ENCODE assay signal across 8 mouse cellular contexts in the genomic region with DNA sequence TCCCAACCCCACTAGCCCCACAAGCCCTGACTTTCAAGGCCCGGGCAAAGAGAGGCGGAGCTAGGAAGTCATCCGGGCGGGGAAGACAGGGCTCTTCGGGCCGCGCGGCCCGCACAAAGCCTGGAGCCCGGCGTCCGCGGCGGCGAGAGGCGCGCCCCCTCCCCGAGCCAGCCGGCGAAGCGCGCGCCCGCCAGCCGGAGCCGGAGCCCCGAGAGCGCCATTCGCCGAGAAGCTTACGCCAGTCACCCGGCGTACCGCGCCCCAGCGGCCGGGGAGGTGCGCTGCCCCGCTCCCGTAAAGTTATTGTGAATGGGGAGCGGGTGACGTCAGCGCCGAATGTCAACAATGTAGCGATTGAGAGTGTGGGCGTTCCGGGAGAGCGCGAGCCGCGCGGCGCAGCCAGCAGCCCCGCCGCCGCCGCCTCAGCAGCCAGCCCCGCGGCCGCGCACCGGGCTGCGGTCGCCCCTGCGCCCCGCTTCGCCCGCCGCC. TPM values are rescaled to one million over a fixed set of nuclear protein-coding genes. Genes with fewer than 3 reads are reported as not detected.
DNase-seq lines count a peak whose midpoint lies in the region; ATAC-seq and TF ChIP-seq lines count a peak whose summit lies in the region.

A gene (plus strand): TSS at position 439 of the 489 bp plus-strand sequence.

- peak within 1 kb of the TSS; percentile 64 for H3K4me3 ChIP-seq in bone marrow, adult 2 months (replicated peaks; ENCODE audit: control insufficient read depth, low read depth, low read length)
- peak within 1 kb of the TSS; percentile 89 for H3K4me3 ChIP-seq in embryonic facial prominence, embryonic 15.5 days (replicated peaks)
- peak within 1 kb of the TSS; percentile 95 for H3K4me3 ChIP-seq in heart, embryonic 13.5 days
- peak within 1 kb of the TSS; percentile 85 for H3K4me3 ChIP-seq in liver, embryonic 11.5 days (ENCODE audit: low read depth, low read length)
- H3K4me3 ChIP-seq in stomach, embryonic 15.5 days (replicated peaks), result peak within 1 kb of the TSS; percentile 87

- peak; percentile 82 for ATAC-seq in embryonic facial prominence, embryonic 15.5 days (ENCODE audit: insufficient number of reproducible peaks, low FRiP score, low TSS enrichment, low read depth)
- peak; percentile 75 for ATAC-seq in heart, embryonic 13.5 days (ENCODE audit: extremely low read depth, insufficient number of reproducible peaks, low FRiP score, low TSS enrichment)
- ATAC-seq in liver, embryonic 11.5 days (replicated peaks; ENCODE audit: low FRiP score), result peak; percentile 89
- peak; percentile 86 for ATAC-seq in stomach, embryonic 15.5 days (ENCODE audit: insufficient read depth, low FRiP score, low read depth)

- under 1% methylated on average over 65 of the region's 69 CpGs for WGBS in bone marrow, adult 2 months
- WGBS in embryonic facial prominence, embryonic 15.5 days, result 0% methylated on average over 61 of the region's 69 CpGs
- under 1% methylated on average over 68 of the region's 69 CpGs for WGBS in heart, embryonic 13.5 days
- under 1% methylated on average over 55 of the region's 69 CpGs for WGBS in liver, embryonic 11.5 days
- WGBS in stomach, embryonic 15.5 days, result 0% methylated on average over 51 of the region's 69 CpGs

- H3K4me1 ChIP-seq in bone marrow, adult 2 months (ENCODE audit: control insufficient read depth, insufficient read depth, low read length), result no peaks in the 10 kb centered on the region; the same call in none of the 2 replicates
- peaks cover 24% of the 10 kb centered on the region for H3K4me1 ChIP-seq in embryonic facial prominence, embryonic 15.5 days
- peaks cover 31% of the 10 kb centered on the region for H3K4me1 ChIP-seq in heart, embryonic 13.5 days
- H3K4me1 ChIP-seq in liver, embryonic 11.5 days (replicated peaks; ENCODE audit: control insufficient read depth, insufficient read depth, low read length), result peaks cover 12% of the 10 kb centered on the region
- 0 out of 2 replicates have a peak, but pooled peaks cover 8% of the 10 kb centered on the region for H3K4me1 ChIP-seq in stomach, embryonic 15.5 days

- H3K4me2 ChIP-seq in embryonic facial prominence, embryonic 15.5 days (replicated peaks), result peak within 1 kb of the TSS; percentile 94
- H3K4me2 ChIP-seq in heart, embryonic 13.5 days, result peak within 1 kb of the TSS; percentile 87
- peak within 1 kb of the TSS; percentile 92 for H3K4me2 ChIP-seq in liver, embryonic 11.5 days
- H3K4me2 ChIP-seq in stomach, embryonic 15.5 days, result peak within 1 kb of the TSS; percentile 85

- peak; percentile 7; the same call in 1 of the 2 replicates for TF ChIP-seq CTCF in bone marrow, adult 2 months (IDR thresholded peaks at IDR 0.05; ENCODE audit: control insufficient read depth, insufficient read depth, low read length)

- H3K36me3 ChIP-seq in embryonic facial prominence, embryonic 15.5 days, result no peaks in the 10 kb centered on the region
- no peaks in the 10 kb centered on the region for H3K36me3 ChIP-seq in heart, embryonic 13.5 days
- H3K36me3 ChIP-seq in liver, embryonic 11.5 days (ENCODE audit: control insufficient read depth, insufficient read depth, low read length), result no peaks in the 10 kb centered on the region
- H3K36me3 ChIP-seq in stomach, embryonic 15.5 days, result no peaks in the 10 kb centered on the region

- DNase-seq in B cell, adult 2 months, result peak; percentile 95
- DNase-seq in kidney, postnatal 10 days, result peak; percentile 94
- peak; percentile 86 for DNase-seq in liver, embryonic 11.5 days (ENCODE audit: low spot score)
- DNase-seq in natural killer cell, adult 2 months (ENCODE audit: low spot score in 2 of 2), result peak; percentile 90 to 95

- H3K9me3 ChIP-seq in embryonic facial prominence, embryonic 15.5 days (replicated peaks), result no peaks in the 10 kb centered on the region
- no peaks in the 10 kb centered on the region for H3K9me3 ChIP-seq in heart, embryonic 13.5 days
- no peaks in the 10 kb centered on the region for H3K9me3 ChIP-seq in liver, embryonic 11.5 days (ENCODE audit: control insufficient read depth, low read length)
- H3K9me3 ChIP-seq in stomach, embryonic 15.5 days, result no peaks in the 10 kb centered on the region

- peak within 1 kb of the TSS; percentile 97 for H3K27ac ChIP-seq in bone marrow, adult 2 months (ENCODE audit: control insufficient read depth, insufficient read depth, low read depth, low read length, poor library complexity)
- H3K27ac ChIP-seq in embryonic facial prominence, embryonic 15.5 days (replicated peaks), result peak within 1 kb of the TSS; percentile 92
- peak within 1 kb of the TSS; percentile 94 for H3K27ac ChIP-seq in heart, embryonic 13.5 days (replicated peaks)
- peak within 1 kb of the TSS; percentile 59 for H3K27ac ChIP-seq in liver, embryonic 11.5 days (ENCODE audit: low read depth, low read length)
- peak within 1 kb of the TSS; percentile 91 for H3K27ac ChIP-seq in stomach, embryonic 15.5 days

- H3K27me3 ChIP-seq in embryonic facial prominence, embryonic 15.5 days, result no peaks in the 10 kb centered on the region
- peaks cover 19% of the 10 kb centered on the region; the same call in 1 of the 2 replicates for H3K27me3 ChIP-seq in heart, embryonic 13.5 days (replicated peaks)
- peaks cover 23% of the 10 kb centered on the region for H3K27me3 ChIP-seq in liver, embryonic 11.5 days (replicated peaks; ENCODE audit: control insufficient read depth, insufficient read depth, low read length)
- H3K27me3 ChIP-seq in stomach, embryonic 15.5 days (replicated peaks), result no peaks in the 10 kb centered on the region

- peak within 1 kb of the TSS; percentile 77 for H3K9ac ChIP-seq in embryonic facial prominence, embryonic 15.5 days
- H3K9ac ChIP-seq in heart, embryonic 13.5 days, result peak within 1 kb of the TSS; percentile 95
- peak within 1 kb of the TSS; percentile 61 for H3K9ac ChIP-seq in liver, embryonic 11.5 days (ENCODE audit: low read depth, low read length)
- peak within 1 kb of the TSS; percentile 84 for H3K9ac ChIP-seq in stomach, embryonic 15.5 days

- no peak for TF ChIP-seq POLR2A in bone marrow, adult 2 months (IDR thresholded peaks at IDR 0.05; ENCODE audit: borderline replicate concordance, control insufficient read depth, low read depth, low read length)

RNA-seq across cellular contexts. Expression of the gene that starts here (rescaled TPM):
- 36.4 and 57.6 TPM in 2 replicates for polyA plus RNA-seq in bone marrow, adult 2 months (2011; ENCODE audit: insufficient read depth, insufficient read length, low replicate concordance, missing spikeins)
- polyA plus RNA-seq in embryonic facial prominence, embryonic 15.5 days (2015; fragmentation: Nextera tagmentation; extraction: Ambion mirVana), result 7.2 and 7.9 TPM in 2 replicates
- 7.0 and 7.1 TPM in 2 replicates for polyA plus RNA-seq in heart, embryonic 13.5 days (2015; fragmentation: Nextera tagmentation; extraction: Ambion mirVana)
- 3.7 and 4.8 TPM in 2 replicates for polyA plus RNA-seq in liver, embryonic 11.5 days (2014; fragmentation: Nextera tagmentation; extraction: Ambion mirVana)
- 5.2 TPM in 2 replicates for polyA plus RNA-seq in stomach, embryonic 15.5 days (2015; fragmentation: Nextera tagmentation; extraction: Ambion mirVana)

Comparison
In these comparisons a context has a peak if more than half of its experiments do, and no peak if none do; other contexts are left out.
1. Peak in every context shown above with its lines: DNase-seq, ATAC-seq, H3K4me3 ChIP-seq and H3K27ac ChIP-seq.